Mouse (Mus musculus): ENCODE results near the gene Ccnd3.

GRCm38 (mm10) chr17:47528919-47529318 is 24.1 kb downstream of the Ccnd3 start:
- TF ChIP-seq CTCF (IDR thresholded peaks at IDR 0.05; ENCODE audit: borderline replicate concordance, insufficient read depth, low read length): no peak
- TF ChIP-seq POLR2A (IDR thresholded peaks at IDR 0.05; ENCODE audit: low read depth, low read length): no peak
